Mouse (Mus musculus) brain, adult 2 months (tissue): ENCODE results near the gene Rasgef1b.

Source experiments
- DNase-seq: peaks from one replicate; pipeline ENCODE4 v3.0.0; 2011; ENCODE audit warnings: low read depth, low spot score

The Rasgef1b gene

DNA sequence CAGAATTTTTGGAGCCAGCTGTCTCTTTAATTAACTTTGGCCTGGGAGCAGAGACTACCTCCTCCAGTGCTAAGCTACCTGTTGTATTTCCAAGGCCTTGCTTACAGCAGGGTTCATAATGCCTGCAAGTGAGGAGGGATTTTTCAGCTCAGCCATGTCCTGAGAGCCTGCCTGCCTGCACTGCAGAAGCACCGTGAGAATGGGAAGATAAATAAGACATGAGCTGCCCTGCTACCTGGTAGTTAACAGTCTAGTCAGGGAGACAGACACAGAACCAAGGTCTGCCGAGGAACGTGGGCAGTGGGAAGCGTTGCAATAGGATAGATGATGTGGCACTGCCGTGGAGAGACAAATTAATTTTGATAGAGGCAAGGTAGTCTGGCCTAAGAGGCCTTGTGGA lies 277.4 kb downstream of the Rasgef1b start:
- no peak for DNase-seq

GRCm38 (mm10) chr5:99450994-99451393 lies 277.9 kb downstream of the Rasgef1b start:
- no peak for DNase-seq

GRCm38 (mm10) chr5:99450463-99450862 lies 278.4 kb downstream of the Rasgef1b start:
- no peak for DNase-seq

GRCm38 (mm10) chr5:99447481-99447880 lies 281.4 kb downstream of the Rasgef1b start:
- no peak for DNase-seq

- no peak for DNase-seq
These were observed 283.6 kb downstream of the Rasgef1b start for GRCm38 (mm10) chr5:99445242-99445641.

GRCm38 (mm10) chr5:99444777-99445176 lies 284.1 kb downstream of the Rasgef1b start:
- peak; percentile 64 for DNase-seq

- no peak for DNase-seq
These were observed 288.8 kb downstream of the Rasgef1b start for GRCm38 (mm10) chr5:99440109-99440508.

GRCm38 (mm10) chr5:99438526-99438925 lies 290.3 kb downstream of the Rasgef1b start:
- no peak for DNase-seq

DNA sequence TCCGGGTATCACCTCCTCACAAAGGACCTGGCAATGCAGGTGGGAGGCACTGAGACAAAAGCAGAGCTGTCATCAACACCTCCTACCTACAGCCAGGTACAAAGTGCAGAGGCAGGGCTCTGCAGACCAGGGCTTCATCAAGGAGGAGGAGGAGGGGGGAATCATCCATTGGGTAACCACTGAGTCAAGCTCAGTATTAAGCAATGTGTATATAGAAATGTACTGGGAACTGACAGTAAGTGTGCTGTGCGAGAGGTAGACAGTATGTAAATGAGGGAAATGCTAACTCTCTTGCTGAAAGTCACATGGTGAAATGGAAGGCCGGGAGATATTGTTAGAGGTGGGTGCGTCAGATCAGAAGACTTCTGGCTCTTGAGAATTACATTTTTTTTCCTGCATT lies 294.6 kb downstream of the Rasgef1b start:
- no peak for DNase-seq

DNA sequence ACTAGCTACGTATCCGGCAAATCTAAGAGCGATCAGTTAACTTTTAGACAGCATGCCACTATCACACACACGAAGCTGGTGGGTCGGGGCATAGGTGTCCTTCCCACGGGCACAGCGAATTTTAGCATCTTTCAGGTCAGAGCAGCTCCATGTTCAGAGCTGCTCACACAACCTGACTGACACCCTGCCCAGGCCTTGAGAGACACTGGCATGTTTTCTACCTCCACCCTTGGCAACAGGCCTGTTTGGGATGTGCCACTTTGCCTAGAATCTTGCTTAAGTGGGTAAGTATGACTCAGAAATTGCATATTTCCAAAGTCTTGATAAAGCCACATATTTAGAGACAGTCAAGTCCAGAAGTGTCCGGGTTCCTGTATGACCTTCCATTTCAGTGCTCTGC lies 296.4 kb downstream of the Rasgef1b start:
- DNase-seq: no peak

DNA sequence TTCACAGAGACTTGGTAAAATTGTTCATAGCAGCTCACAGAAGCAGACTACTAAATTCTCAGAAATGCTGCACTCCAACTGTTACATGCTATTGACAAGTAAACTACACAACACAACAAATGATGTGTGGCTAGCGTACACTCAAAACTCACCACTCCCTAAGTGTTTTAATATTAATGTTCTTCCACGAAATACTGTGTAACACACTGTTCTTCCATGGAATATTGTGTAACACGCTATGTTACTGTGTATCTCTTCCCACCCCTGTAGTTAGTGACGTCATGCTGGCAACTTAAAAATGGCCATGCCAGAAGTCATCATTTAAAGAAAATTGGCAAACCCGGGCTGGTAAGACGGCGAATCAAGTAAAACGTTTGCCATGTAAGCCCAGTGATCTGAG lies 299.6 kb downstream of the Rasgef1b start:
- no peak for DNase-seq

- DNase-seq: no peak
These were observed 300.2 kb downstream of the Rasgef1b start for GRCm38 (mm10) chr5:99428648-99429047.

DNA sequence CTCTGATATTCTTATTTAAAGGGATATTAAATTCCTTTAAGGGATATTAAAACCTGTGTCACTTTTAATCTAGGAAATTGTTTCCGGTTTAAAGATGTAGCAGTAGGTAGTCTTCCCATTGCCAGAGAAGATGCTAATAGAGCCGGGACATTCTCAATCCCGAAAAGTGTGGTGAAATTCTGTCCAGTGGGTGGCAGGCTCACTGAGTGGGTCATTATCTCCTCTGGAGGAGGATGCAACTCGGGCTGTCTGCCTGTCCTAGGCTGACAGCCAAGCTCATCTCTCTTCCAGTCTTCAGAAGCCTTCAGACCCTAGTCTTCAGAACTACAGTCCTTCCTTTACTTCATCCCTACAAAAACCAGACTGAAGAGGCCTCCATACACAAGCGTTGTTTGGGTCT lies 305.6 kb downstream of the Rasgef1b start:
- peak; percentile 45 for DNase-seq

GRCm38 (mm10) chr5:99422856-99423255 lies 306.0 kb downstream of the Rasgef1b start:
- DNase-seq: no peak

DNA sequence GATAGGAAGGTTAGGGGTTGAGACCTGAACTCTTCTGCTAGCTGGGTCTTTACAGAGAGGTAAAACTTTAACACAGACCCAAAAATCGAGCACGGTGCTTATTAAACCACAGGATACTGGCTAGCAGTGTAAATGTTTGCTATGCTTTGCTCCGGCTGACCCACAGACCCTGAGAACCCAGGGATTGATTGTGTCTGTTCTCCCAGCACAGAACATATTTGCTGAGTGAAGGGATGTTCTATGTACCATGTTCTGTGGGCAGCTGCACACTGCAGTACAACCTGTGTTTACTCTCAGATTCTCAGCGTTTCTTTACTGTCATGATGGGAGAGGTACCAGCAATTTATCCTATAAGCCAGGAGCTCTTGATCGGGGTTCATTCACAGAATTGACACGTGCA lies 306.8 kb downstream of the Rasgef1b start:
- DNase-seq: no peak

DNA sequence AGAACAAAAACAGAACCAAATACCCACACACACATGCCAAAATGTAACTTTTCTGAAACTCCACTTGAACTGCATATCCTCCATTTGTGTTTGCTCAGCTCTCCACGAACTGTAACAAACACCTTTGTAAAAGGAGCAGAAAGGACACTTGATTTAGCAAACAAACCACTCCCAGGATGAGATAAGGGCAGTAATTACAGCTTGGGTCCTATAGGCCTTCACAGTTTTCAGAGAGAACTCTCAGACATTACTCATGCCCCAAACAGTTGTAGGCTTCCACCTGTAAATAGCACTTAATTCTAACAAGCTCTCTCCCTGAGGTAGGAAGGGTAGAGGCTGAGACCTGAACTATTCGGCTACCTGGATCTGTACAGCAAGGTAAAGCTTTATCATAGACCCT lies 309.0 kb downstream of the Rasgef1b start:
- no peak for DNase-seq

GRCm38 (mm10) chr5:99416902-99417301 lies 312.0 kb downstream of the Rasgef1b start:
- DNase-seq: no peak

DNA sequence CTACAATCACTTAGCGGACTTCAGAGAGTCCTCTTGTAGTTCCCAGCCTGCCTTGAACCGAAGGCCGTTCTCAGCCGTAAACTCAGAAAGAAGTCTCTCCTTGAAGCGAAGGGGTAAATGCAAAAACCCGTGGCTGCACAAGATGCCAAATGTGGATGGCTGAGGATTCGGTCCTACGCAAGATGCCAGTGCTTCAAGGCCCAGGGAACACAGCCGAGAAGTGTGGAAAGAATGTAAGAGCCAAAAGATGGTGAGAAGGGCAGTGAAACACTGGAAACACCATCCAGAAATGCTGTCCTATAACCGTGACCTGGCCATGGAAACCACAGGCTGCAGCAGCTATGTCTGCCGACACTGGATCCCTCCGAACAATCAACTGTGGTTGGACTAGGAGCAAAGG lies 313.2 kb downstream of the Rasgef1b start:
- DNase-seq: no peak

- DNase-seq: no peak
These were observed 313.8 kb downstream of the Rasgef1b start for GRCm38 (mm10) chr5:99415049-99415448.

DNA sequence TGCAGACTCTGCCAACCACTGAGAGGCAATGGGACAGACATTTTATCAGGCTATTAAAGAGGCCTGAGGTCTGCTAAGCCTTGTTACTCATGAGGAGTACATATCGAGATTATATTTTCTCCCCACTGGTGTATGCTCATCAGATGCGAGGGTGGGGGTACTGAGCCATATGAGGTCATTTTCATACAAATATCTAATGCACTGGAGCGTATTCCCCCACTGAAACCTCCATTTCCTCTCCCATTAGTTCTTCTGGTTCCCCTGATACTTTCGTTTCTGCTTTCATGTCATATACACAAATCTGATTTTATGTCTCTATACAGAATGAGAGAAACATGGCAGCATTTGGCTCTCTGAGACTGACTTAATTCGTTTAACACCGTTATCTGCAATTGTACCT lies 314.6 kb downstream of the Rasgef1b start:
- no peak for DNase-seq

GRCm38 (mm10) chr5:99413851-99414250 lies 315.0 kb downstream of the Rasgef1b start:
- no peak for DNase-seq

GRCm38 (mm10) chr5:99413391-99413790 lies 315.5 kb downstream of the Rasgef1b start:
- peak; percentile 66 for DNase-seq

DNA sequence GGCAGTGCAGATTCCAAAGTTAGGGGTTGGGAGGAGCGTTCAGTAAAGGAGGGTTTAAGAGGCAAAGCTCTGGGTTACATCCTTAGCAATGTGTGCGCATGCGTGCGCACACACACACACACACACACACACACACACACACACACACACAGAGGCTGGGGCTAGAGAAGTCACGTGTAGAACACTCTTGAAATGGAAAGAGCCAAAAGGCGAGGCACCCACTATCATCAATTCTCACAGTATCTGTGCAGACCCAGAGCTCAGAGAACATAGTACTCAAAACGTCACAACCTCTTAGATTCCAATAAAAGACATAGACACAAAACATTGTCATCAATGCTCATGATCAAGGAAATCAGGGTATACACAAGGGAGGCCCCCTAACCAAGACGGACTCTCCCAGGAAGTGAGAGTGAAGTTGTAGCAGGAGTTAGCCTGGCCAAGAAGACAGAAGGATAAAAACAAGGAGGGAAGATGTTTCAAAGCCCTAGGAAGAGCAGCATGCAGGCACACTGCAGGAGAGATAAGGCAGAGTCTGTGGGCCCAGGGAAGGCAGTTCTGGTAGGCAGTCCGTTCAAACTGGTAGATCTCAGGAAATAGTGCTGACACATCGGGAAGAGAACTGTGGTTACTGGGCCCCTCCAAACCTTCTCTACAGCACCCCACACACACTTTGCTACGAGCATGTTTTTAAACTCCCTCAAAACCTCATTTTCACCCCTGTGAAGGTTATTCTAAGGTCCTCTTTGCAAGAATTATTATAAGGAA lies 324.3 kb downstream of the Rasgef1b start:
- DNase-seq: no peak

GRCm38 (mm10) chr5:99403325-99403724 lies 325.5 kb downstream of the Rasgef1b start:
- no peak for DNase-seq
